Mouse (Mus musculus) ZHBTc4 (cell line): ENCODE measurements around the gene Cdc42ep1.

Source experiments
- DNase-seq: peaks from one replicate; pipeline ENCODE4 v3.0.0-alpha.2; 2011; ENCODE audit warnings: low read depth, low spot score

Gene Cdc42ep1

DNA sequence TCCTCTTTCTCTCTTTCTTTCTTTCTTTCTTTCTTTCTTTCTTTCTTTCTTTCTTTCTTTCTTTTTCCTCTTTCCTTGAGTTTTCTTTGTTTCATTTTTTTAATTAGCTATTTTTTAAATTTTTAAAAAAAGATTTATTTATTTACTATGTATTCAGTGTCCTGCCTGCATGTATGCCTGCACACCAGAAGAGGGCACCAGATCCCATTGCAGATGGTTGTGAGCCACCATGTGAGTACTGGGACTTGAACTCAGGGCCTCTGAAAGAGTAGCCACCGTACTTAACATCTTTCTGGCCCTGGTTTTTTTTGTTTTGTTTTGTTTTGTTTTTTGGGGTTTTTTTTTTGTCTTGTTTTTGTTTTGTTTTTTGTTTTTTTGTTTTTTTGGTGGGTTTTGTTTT, 12.8 kb upstream of the Cdc42ep1 start:
- DNase-seq, result no peak

DNA sequence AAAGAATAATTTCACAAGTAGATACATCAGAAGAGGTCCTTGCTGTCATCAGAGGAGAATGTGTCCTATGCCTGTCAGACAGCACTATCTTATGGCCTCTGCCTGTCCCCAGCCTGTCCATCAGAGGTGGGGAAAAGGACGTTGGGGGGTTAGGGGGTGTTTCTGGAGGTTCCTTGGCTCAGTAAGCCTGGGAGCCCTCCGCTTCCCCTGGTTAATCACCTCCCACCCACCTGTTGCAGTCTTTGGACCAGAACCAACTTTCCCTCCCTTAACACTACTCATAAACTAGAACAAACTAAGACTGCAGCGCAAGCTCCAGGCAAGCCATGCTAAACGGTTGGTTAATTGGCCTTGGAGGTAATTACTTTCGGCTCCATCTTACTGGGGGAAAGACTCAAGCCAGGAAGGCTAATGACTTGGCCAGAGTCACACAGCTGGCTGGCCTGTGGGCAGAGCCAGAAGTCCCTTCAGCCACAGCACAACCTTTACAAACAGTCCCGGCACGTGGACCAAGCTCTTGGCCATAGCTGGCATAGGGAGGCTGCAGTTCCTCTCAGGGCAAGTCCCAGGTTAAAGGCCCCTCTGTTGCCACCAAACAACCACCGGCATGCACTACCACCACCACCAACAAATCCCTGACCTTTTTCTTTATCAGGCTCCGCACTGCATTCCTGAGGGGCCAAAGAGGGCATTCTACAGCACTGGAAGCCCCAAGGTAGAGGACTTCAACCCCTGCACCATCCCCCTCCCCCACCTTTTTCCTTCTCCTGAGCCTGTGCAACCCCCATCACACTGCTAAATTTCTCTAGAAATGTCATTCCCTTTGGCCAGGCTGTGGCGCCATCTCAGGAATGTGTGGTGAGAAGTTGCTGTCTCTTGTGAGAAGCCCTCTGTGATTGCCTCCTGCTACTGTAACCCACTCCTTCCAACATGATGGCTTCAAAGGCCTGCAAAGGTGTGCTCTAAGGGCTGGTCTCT, 11.4 kb upstream of the Cdc42ep1 start:
- no peak for DNase-seq

DNA sequence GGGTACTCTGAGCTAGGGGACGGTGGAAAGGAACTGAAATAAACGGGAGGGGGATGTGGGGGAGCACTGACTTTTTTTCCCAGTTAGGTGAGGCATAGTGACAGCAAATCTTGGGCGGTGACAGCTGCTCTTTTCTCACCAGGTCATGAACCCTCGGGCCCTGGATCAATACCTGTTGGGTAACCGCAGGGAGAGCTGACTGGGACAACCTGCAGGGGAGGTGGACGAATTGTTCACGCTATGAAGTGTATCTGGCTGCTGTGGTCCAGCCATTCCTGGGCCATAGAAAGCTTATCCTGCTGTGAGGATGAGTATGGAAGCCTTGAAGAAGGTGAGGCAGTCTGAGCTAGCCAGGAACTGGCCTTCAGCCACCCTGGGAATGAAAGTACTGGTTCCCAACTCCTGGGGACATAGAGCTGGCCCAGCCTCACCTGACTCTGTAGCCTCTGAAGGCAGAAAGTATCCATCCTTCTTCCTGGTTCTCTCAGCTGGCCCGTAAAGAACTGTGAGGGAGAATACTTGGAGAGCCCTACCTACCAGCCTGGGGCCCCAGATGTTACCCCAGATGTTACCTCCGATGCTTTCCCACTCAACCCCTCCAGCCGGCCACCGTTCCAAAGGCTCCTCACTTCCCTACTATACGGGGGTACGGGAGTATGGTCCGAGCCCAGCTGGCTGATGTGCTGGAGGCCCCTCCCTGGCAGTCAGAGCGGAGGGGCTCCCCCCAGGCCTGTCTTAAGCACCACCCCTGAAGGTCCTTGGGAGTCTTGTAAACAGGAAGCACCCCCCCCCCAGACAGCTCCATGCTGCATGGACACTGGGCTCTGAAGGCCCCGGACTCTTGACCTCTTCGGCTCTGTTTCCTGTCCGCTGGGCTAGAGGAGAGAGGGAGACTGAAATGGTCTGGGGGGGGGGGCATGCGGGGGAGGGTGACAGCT, 10.4 kb upstream of the Cdc42ep1 start:
- no peak for DNase-seq

DNA sequence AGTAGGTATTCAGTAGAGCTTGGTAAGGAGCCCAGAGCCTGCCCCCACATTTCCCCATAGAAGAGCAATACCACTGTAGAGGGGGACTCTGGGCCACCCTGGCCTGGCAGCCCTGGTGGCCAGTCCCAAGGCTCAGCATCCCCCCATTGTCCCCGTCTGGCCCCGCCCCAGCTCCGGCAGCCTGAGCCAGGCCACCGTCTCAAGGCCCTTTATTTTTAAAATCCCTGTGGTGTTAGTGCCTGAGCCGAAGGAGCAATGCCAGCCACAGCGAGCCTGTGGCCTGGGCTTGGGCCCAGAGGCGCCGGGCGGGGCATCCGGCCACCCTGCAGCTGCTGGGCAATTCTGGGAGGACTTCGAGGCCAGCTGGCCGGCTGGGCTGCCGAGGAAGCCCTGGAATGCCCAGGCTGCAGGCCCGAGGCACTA, 9.7 kb upstream of the Cdc42ep1 start:
- no peak for DNase-seq

DNA sequence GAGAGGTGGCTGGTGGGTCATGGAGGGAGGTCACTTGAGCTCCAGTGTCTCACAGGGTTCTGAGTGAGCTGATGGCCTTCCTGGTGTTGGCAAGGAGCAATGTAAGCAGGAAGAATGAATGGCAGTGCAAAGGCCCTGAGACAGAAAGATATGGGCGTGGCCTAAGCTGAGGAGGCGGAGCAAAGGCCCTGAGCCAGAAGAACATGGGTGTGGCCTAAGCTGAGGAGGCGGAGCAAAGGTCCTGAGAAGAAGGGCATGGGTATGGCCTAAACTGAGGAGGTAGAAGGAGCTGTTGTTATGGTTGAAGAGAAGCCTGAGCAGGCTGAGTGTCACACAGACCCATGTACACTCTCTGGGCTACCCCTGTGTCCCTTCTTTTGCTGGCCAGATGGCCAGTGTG, 8.8 kb upstream of the Cdc42ep1 start:
- peak; percentile 72 for DNase-seq

DNA sequence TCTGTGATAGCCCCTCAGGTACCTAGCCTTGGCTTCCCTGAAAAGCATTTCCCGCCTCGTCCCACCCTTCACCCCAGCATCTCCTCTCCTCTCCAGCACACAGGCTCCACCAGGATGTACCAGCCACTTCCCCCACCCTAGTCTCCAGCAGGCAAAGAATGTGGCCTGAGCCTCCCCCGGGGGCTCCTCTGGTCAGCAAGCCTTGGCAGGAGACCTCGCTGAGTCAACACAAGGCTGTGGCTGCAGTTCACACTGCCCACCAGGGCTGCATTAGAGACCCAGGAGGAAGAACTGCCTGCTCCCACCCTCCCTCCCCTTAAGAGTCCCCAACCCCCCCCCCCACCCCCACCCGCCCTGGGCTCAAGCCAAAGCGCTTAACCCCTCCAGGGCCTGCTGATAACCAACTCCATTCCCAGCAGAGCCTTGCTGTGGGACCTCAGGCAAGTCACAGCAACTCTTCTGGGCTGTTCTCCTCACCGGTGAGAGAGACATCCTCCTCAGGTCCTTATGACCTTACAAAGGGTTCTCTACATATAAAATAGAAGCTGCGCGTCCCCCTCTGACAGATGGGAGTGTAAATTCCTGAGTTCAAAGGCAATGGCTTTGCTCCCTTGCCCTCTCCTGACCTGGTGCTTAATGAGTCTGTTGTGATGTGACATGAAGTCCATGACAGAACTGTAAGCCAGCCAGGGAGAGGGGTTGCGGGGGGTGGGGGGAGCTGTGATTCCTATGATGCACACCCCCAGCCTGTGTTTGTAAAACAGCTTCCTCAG, 8.0 kb upstream of the Cdc42ep1 start:
- DNase-seq, result no peak

DNA sequence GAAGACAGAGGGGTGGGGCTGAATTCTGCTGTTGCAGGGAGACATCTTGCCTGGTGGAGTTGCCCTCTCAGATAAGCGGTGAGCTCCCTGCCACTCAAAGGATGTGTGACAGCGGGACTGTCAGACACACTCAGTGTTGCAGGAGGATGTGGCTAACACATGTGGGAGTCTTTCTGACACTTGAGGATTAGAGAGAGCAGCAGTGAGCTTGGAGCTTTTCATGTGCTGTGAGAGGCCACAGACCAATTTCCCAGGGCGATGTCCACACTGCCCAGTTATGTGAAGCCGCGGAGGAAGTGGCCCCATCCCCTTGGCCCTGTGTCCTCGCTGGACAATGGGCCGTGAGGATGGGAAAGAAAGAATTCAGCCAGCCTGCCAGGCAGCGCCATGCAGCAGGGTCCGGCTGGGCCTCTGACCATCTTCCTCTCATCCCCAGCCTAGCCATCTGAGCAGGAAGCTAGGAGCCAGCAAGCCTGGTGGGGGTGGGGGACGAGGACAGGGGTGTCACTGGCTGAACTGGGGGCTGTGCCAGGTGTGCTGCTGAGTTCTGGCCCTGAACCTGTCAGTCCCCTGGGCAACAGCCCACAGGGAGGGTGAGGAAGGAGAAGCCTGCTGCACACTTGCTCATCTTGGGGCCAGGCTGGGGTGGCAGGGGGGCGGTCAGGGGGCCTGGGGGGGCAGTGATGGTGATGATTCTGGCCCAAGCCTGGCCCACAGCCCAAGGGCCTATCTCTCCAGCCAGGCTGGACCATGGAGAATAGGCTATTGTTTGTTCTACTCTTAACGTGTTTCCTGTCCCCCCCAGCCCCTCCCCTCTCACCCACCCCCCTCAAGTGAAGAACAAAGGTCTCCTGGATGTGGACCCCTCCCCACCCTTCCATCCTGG, 7.0 kb upstream of the Cdc42ep1 start:
- no peak for DNase-seq

DNA sequence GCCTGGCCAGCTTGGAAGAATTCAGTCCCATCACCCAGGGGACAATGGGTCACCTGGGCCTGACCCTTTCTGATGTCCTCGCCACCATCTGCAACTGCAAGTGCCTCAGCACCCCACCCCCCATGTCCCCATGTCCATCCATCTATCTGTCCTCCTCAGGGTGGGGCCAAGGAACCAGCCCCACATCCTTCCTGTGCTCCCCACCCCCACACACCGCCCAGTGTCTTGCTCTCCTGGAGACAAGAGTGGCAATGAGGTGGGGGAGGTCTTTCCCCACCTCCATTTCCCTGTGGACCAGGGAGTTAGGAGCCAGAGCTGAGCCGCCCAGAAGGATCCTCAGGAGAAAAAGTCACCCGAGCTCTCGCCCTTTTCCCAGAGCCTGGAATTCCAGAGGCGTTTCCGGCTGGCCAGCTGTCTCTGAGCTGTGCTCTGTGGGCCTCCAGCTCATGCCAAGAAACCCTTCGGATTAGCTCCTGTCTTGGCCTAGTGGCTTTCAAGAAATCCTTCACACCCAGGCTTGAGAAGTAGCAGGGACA, 6.3 kb upstream of the Cdc42ep1 start:
- DNase-seq, result no peak

DNA sequence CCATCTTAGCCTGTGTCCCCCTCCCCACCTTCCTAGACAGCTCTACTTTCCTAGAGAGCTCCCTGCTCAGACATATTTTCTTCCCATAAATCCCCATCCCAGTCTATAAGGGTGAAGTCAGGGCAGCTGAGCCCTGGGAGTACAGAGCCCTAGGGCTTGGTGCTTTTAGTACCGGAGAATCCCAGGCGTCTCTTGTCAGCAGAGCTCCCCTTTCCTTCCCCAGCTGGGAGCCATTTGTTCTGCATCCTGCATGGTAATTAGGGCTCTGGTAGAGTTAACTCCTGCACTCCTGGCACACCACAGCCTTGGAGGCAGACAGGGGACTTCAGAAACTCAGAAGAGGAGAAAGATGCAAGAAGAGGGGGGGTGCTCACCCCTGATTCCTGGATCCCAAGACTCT, 2.7 kb upstream of the Cdc42ep1 start:
- no peak for DNase-seq

DNA sequence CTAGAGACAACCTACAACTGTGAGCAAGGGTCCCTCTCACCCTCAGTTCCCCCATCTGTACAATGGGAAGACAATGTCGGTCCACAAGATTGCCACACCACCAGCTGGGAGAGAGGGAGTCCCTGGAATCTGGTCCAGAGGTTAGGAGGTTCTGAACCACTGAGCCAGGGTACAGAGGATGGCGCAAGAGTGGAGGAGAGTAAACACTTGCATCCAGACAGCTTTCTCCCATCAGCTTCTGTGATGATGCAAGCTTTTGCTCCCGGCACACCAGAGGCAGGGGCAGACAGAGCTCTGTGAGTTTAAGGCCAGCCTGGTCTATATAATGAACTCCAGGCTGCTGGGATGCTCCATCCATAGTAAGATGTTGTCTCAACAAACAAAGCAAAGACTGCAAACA, 2.2 kb upstream of the Cdc42ep1 start:
- DNase-seq, result no peak

DNA sequence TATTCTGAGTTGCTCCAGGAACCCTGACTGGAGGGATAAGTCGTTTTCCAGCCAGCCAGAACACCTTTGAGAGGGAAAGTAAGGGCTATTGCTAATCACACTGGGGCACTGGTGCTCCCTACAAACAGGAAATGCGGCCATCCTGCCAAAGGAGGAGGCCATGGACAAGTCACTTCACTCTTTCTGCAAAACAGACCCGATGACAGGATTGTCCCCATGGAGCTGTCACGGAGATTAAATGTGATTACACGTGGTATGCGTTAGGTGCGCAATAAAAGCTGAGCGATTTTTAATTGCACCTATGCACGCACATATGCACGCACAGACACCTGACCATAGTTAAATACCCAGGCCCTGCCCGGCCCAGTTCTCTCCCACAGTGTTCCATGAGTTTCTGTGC, 1.7 kb upstream of the Cdc42ep1 start:
- DNase-seq, result no peak

DNA sequence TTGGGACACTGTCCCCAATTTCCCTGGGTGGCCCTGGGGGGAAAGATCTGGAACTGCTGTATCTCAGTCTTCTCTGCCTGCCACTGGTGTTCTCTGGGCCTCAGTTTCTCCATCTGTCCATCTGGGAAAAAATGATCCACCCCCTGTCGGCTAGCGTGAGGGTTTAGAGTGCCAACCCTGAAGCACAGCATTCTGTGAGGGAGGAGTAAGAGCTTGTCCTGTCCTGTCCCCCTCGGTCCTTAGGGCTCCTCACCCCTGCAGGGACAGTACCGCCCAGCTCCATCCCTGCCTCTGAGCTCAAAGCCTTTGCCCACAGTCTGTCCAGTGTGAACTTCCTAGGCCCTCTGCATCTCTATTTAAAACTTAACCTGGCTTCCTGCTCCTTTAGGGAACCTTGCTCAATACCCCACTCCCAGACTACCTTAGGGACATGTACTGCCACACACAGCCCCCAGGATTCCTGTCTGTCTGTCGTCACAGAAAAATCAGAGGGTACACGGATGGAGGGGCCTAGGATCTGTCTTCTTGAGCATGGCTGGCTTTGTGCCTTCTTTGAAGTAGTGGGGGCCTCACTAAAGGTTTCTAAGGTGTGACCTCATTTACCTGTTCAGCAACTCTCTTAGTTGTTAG, 1.1 kb upstream of the Cdc42ep1 start:
- no peak for DNase-seq

DNA sequence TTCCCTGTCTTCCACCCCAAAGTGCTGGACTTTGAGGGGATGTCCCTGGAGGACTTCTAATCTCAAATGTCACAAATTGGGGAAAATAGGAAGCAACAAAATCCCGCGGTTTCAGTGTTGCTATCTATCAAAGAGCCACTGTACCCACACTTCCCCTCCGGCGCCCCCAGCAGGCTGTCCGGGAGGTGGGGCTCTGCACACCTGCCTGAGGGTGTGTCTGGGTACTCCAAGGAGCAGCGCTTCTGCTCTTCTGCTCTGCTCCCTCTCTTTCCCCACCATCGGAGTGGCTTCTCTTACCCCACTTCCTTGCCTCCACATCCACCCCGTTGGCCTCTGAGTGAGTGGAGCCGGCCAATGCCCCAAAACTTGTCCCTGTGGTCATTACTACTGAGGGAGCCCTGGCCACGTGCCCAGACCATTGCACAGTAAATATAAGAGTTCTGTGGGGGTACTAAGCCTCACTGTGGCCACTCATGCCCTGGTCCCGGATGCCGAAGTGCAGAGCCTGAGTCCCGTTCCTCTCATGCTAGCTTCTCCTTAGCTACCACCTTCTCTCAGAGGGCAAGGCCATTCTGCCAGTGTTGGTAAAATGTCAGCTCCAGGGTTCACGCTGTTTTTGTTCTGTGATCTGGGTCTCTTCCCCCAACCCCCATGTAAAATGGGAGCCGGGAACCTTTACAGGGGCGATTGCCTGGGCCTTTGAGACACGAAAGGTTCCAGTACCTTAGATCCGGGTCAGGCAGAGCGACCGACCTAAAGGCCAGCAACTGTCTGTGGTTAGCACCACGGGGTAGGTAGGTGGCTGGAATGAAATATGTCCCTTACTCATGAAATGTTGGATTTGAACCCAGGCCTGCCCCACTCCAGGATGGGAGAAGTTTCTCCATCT, 1.4 kb downstream of the Cdc42ep1 start:
- no peak for DNase-seq

DNA sequence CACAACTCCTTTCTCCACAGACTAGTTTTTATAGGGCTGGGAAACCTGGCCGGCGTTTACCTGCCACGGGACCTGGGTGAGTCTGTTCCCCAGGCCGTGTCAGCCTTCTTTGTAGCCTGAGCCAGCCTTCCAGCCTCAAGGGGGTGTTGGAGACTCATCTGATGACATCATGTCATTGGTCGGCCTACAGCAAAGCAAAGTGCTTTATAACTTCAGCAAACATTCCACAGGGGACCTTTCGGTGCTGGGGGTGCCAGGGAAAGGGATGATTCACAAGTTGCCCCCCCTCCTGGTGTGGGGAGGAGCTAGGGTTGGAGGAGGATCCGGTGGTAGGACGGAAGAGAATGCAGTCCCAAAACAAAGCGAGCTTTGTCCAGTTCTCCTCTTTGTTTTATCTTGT, 2.4 kb downstream of the Cdc42ep1 start:
- peak; percentile 69 for DNase-seq

DNA sequence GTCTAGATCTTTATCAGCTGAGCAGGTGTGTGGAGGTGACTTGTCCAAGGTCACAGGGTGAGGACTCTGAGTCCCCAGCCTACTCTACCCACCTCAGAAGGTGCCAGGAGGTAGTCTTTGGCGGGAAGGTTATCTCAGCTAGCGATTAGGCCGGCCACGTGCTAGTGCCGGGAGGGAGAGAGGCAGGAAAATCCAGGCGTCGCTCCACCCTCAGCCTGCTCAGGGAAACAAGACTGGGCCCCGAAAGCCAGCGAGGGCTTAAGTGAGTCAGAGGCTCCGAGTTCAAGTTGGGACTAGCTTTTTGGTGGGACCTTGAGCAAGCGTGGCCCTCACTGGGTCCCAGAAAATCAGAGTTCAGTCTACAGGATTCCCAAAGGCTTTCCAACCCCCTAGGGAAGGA, 2.9 kb downstream of the Cdc42ep1 start:
- peak; percentile 49 for DNase-seq

DNA sequence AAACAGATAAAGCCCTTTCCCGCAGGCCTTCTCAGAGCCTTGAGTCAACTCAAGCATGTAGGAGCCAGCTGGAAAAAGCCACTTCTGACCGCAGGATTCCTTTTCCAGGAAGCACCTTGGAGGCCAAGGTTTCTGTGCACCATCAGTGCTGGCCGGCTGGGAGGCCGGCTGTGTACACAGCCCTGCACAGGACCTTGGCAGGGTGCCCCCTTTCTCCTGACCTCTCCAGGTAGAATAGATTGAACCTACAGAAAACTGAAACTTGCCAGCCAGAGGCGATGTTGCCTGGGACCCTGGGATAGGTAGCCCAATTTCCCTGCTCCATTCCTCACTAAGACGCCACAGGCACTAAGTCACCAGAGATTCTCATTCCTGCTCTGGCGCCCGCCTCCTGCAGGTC, 3.4 kb downstream of the Cdc42ep1 start:
- DNase-seq, result no peak

DNA sequence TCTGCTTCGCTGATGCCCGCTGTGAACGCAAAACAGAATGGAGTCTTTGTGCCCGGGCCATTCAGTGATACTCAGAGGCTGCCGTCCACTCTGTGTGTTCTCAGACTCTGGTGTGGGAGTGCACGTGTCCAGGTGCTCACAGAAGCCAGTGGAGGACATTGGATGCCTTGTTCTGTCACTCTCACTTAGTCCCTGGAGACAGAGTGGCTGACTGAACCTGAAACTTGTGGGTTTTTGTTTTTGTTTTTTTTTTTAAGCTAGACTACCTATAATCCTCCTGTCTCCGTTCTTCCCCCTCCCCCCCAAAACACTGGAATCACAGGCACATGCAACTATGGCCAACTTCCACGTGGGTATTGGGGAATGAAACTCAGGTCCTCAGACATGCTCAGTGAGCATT, 3.9 kb downstream of the Cdc42ep1 start:
- DNase-seq, result no peak

DNA sequence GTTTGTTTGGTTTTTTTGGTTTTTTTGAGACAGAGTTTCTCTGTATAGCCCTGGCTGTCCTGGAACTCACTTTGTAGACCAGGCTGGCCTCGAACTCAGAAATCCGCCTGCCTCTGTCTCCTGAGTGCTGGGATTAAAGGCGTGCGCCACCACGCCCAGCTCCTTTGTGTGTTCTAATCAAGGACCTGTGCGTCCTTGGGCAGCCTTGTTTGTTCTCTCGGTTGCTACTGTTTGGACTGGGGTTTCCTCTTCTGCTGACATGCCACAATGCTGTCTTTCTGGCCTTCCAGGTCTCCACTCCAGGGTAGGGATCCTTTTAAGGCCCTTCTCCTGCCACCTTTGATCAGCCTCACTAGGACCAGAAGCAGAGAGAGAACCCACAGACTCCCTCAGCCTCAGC, 4.4 kb downstream of the Cdc42ep1 start:
- peak; percentile 46 for DNase-seq

DNA sequence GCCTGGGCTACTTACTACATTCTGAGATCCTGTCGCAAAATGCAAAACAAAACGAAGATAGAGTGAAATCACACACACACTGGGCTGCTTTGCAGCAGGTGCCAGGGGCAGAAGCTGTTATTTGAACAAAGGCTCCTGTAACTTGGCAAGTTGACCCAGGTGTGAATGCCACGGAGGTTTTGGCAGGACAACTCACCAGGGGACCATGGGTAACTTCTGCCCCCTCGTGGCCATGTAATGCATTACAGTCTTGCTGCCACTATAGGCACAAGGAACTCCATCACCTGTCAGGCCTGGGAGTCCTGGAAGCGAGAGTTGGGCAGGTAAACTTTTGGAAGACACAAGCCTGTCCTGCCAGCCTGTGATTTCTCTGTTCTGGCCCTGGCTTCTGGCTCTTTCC, 6.0 kb downstream of the Cdc42ep1 start:
- DNase-seq, result peak; percentile 87
